Mouse (Mus musculus) CH12.LX (cell line): ENCODE measurements around the gene Rap2c. TPM values are rescaled to one million over a fixed set of nuclear protein-coding genes. Genes with fewer than 3 reads are reported as not detected.
A peak's percentile ranks its signal among the peaks of the same experiment; 100 is the strongest.

Experiments
- DNase-seq: peaks from one replicate; pipeline ENCODE4 v3.0.0-alpha.2; 2013; ENCODE audit errors: extremely low read depth
- H3K27ac ChIP-seq: 2 replicates; pipeline ENCODE4 v1.5.1; 2012; ENCODE audit warnings: low read depth, mild to moderate bottlenecking, control low read depth, moderate library complexity; ENCODE audit not compliant: insufficient read depth
- H3K27me3 ChIP-seq: replicated peaks from 2 replicates; pipeline ENCODE3; 2012; ENCODE audit warnings: inconsistent platforms
- H3K36me3 ChIP-seq, 2 experiments: replicated peaks in 1 of 2; 2 replicates each; pipeline versions ENCODE3 to v1.6.1; 2012; ENCODE audit warnings: inconsistent platforms in 1 of 2, low read length in 1 of 2, mild to moderate bottlenecking in 1 of 2, mixed read lengths in 1 of 2, moderate library complexity in 1 of 2; ENCODE audit not compliant: control insufficient read depth in 1 of 2, insufficient read depth in 1 of 2
- H3K4me1 ChIP-seq, 2 experiments: 2 replicates each; pipeline ENCODE4 v1.6.1; 2012; ENCODE audit warnings: inconsistent platforms in 1 of 2, moderate library complexity in 1 of 2; ENCODE audit not compliant: insufficient read depth in 2 of 2, control insufficient read depth in 1 of 2
- H3K4me2 ChIP-seq: 2 replicates; pipeline ENCODE4 v1.6.1; 2012; ENCODE audit warnings: low read depth, mild to moderate bottlenecking, control low read depth; ENCODE audit not compliant: poor library complexity, insufficient read depth, severe bottlenecking
- H3K4me3 ChIP-seq, 3 experiments: fragments of 150-350 bp in 1 of 3; sonication (generic) in 1 of 3; replicated peaks in 1 of 3; 2 replicates each; pipeline versions ENCODE3 to v1.5.1; 2011 to 2012; ENCODE audit warnings: low read depth in 2 of 3, low read length in 2 of 3, mild to moderate bottlenecking in 2 of 3, moderate library complexity in 2 of 3, control low read depth in 1 of 3, improper control_type of control experiment in 1 of 3, inconsistent platforms in 1 of 3, mixed read lengths in 1 of 3; ENCODE audit not compliant: poor library complexity in 1 of 3
- H3K79me2 ChIP-seq: replicated peaks from 2 replicates; pipeline ENCODE4 v1.6.1; 2012; ENCODE audit warnings: mild to moderate bottlenecking, moderate library complexity; ENCODE audit not compliant: control insufficient read depth, poor library complexity, insufficient read depth, severe bottlenecking; ENCODE audit errors: extremely low read depth
- H3K9ac ChIP-seq: 2 replicates; pipeline ENCODE4 v1.6.1; 2012; ENCODE audit warnings: low read depth, mild to moderate bottlenecking, control low read depth, moderate library complexity; ENCODE audit not compliant: insufficient read depth
- H3K9me3 ChIP-seq: replicated peaks from 2 replicates; pipeline ENCODE3; 2012; ENCODE audit warnings: low read length, inconsistent platforms, mixed read lengths
- BHLHE40 ChIP-seq: IDR thresholded peaks from 2 replicates; pipeline ENCODE4 v1.6.1; 2011; ENCODE audit warnings: mild to moderate bottlenecking, low read depth, low read length, improper control_type of control experiment
- CTCF ChIP-seq, 2 experiments: IDR thresholded peaks in 1 of 2; conservative IDR thresholded peaks in 1 of 2; 2 replicates each; pipeline ENCODE4 v1.5.1; 2011 to 2012; ENCODE audit warnings: low read depth in 2 of 2, low read length in 2 of 2, improper control_type of control experiment in 1 of 2, inconsistent platforms in 1 of 2, mild to moderate bottlenecking in 1 of 2, moderate library complexity in 1 of 2
- E2F4 ChIP-seq: IDR thresholded peaks from 2 replicates; pipeline ENCODE4 v1.6.1; 2011; ENCODE audit warnings: low read depth, low read length, improper control_type of control experiment; ENCODE audit not compliant: insufficient replicate concordance
- EP300 ChIP-seq: IDR thresholded peaks from 2 replicates; pipeline ENCODE4 v1.6.1; 2011; ENCODE audit warnings: low read length, improper control_type of control experiment
- GABPA ChIP-seq: IDR thresholded peaks from 2 replicates; pipeline ENCODE4 v1.6.1; 2012; ENCODE audit warnings: low read depth, low read length, improper control_type of control experiment, inconsistent platforms; ENCODE audit not compliant: insufficient replicate concordance
- IRF4 ChIP-seq: IDR thresholded peaks from 2 replicates; pipeline ENCODE4 v1.6.1; 2014; ENCODE audit warnings: low read depth, mild to moderate bottlenecking, inconsistent platforms, low read length, improper control_type of control experiment
- JUN ChIP-seq: IDR thresholded peaks from 2 replicates; pipeline ENCODE4 v1.6.1; 2011; ENCODE audit warnings: low read depth, mild to moderate bottlenecking, low read length, improper control_type of control experiment, moderate library complexity; ENCODE audit not compliant: insufficient read depth
- KAT2A ChIP-seq: IDR thresholded peaks from 2 replicates; pipeline ENCODE4 v1.6.1; 2012; ENCODE audit warnings: low read length, improper control_type of control experiment, inconsistent platforms; ENCODE audit not compliant: insufficient replicate concordance
- MAFK ChIP-seq: IDR thresholded peaks from 2 replicates; pipeline ENCODE4 v1.6.1; 2011; ENCODE audit warnings: low read length, improper control_type of control experiment; ENCODE audit not compliant: insufficient replicate concordance
- MAX ChIP-seq: IDR thresholded peaks from 2 replicates; pipeline ENCODE4 v1.6.1; 2011; ENCODE audit warnings: low read length, improper control_type of control experiment
- MAZ ChIP-seq: IDR thresholded peaks from 2 replicates; pipeline ENCODE4 v1.6.1; 2012; ENCODE audit warnings: low read depth, mild to moderate bottlenecking, inconsistent platforms, low read length, improper control_type of control experiment, moderate library complexity
- MXI1 ChIP-seq: IDR thresholded peaks from 2 replicates; pipeline ENCODE4 v1.6.1; 2011; ENCODE audit warnings: mild to moderate bottlenecking, low read depth, low read length, improper control_type of control experiment
- NELFE ChIP-seq: IDR thresholded peaks from 2 replicates; pipeline ENCODE4 v1.6.1; 2011; ENCODE audit warnings: low read depth, low read length, improper control_type of control experiment
- POLR2AphosphoS2 ChIP-seq: IDR thresholded peaks from 2 replicates; pipeline ENCODE4 v1.6.1; 2011; ENCODE audit warnings: low read depth, low read length, improper control_type of control experiment
- RAD21 ChIP-seq: IDR thresholded peaks from 2 replicates; pipeline ENCODE4 v1.6.1; 2011; ENCODE audit warnings: low read depth, mild to moderate bottlenecking, low read length, improper control_type of control experiment, moderate library complexity
- RCOR1 ChIP-seq: conservative IDR thresholded peaks from 2 replicates; pipeline ENCODE4 v1.6.1; 2012; ENCODE audit warnings: low read depth, mild to moderate bottlenecking, inconsistent platforms, low read length, improper control_type of control experiment
- SIN3A ChIP-seq: IDR thresholded peaks from 2 replicates; pipeline ENCODE4 v1.6.1; 2012; ENCODE audit warnings: low read length, improper control_type of control experiment, inconsistent platforms
- SMC3 ChIP-seq: IDR thresholded peaks from 2 replicates; pipeline ENCODE4 v1.6.1; 2011; ENCODE audit warnings: low read depth, low read length, improper control_type of control experiment
- TBP ChIP-seq: conservative IDR thresholded peaks from 2 replicates; pipeline ENCODE4 v1.6.1; 2011; ENCODE audit warnings: low read depth, low read length, improper control_type of control experiment
- USF1 ChIP-seq: IDR thresholded peaks from 2 replicates; pipeline ENCODE4 v1.6.1; 2014; ENCODE audit warnings: low read depth, mild to moderate bottlenecking, inconsistent platforms, low read length, improper control_type of control experiment
- ZC3H11A ChIP-seq: IDR thresholded peaks from 2 replicates; pipeline ENCODE4 v1.6.1; 2012; ENCODE audit warnings: low read depth, mild to moderate bottlenecking, inconsistent platforms, low read length, improper control_type of control experiment
- ZKSCAN1 ChIP-seq: IDR thresholded peaks from 2 replicates; pipeline ENCODE4 v1.6.1; 2012; ENCODE audit warnings: low read depth, inconsistent platforms, low read length, improper control_type of control experiment, borderline replicate concordance
- ZMIZ1 ChIP-seq: IDR thresholded peaks from 2 replicates; pipeline ENCODE4 v1.6.1; 2012; ENCODE audit warnings: low read depth, mild to moderate bottlenecking, inconsistent platforms, low read length, improper control_type of control experiment
- ZNF384 ChIP-seq: IDR thresholded peaks from 2 replicates; pipeline ENCODE4 v1.6.1; 2012; ENCODE audit warnings: low read depth, low read length, improper control_type of control experiment, inconsistent platforms
- dilution Hi-C: fragments of 300-500 bp; cut with MboI; formaldehyde crosslinking; loops from 2 replicates; pipeline ENCODE4 v1.14.3; 2020; ENCODE audit warnings: low sequenced_read_pairs; ENCODE audit not compliant: extremely low pct_unique_long_range_greater_than_20kb, extremely low pct_ligation_motif_present
- in situ Hi-C: fragments of 300-500 bp; cut with MboI; formaldehyde crosslinking; loops from 3 replicates; pipeline ENCODE4 v1.14.3; 2019; ENCODE audit warnings: low sequenced_read_pairs, low pct_ligation_motif_present, low pct_unique_long_range_greater_than_20kb, mixed read lengths
- polyA plus RNA-seq: library from polyadenylated mRNA; unstranded; fragments of >175 nt; gene quantifications from 2 replicates; pipeline ENCODE4 v1.2.1, GENCODE M21; 2012; ENCODE audit warnings: low read depth; ENCODE audit not compliant: insufficient read length
- total RNA-seq, 2 experiments: library from RNA; depleted of rRNA; stranded (reverse); fragments of 300-350 nt in 1 of 2; fragments of >200 nt in 1 of 2; gene quantifications; 2 replicates each; pipeline ENCODE4 v1.2.3; 2012 to 2014

The Rap2c gene
- total and polyA plus RNA-seq, 3 experiments: 10.0 to 31.7 (median 28.8) TPM

DNA sequence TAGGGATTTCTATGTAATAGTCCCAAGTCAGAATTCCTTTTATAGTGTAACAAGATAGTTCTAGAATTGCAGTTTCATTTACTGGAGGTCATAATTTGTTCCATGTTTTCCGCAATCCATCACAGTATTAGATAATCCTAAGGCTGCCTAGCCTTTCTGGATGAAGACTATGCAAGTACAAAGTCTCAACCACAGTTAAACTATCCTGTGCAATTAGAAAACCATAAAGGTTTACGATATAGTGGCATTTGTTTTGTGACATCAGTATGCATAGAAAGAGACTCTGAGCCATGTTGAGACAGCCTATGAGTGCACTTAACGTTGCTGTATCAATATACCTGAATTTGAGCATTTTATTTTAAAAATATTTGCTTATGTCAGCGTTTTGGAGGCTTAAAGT is 42.4 kb upstream of the Rap2c start:
- TF ChIP-seq MAFK: peak; percentile 47; the same call in 1 of the 2 replicates
- TF ChIP-seq E2F4: no peak
- Histone ChIP-seq H3K9me3 (no peaks in the 10 kb centered on the region), H3K36me3 (no peaks in the 10 kb centered on the region), H3K4me2 (no peak overlapping the region), H3K9ac (no peak overlapping the region), H3K4me1 (no peaks in the 10 kb centered on the region), H3K27me3 (no peaks in the 10 kb centered on the region), H3K27ac (no peak overlapping the region), H3K4me3 (no peak overlapping the region), H3K79me2 (no peaks in the 10 kb centered on the region)
- no peak for DNase-seq
- in situ Hi-C loops (no loop called here), dilution Hi-C loops (no loop called here)

DNA sequence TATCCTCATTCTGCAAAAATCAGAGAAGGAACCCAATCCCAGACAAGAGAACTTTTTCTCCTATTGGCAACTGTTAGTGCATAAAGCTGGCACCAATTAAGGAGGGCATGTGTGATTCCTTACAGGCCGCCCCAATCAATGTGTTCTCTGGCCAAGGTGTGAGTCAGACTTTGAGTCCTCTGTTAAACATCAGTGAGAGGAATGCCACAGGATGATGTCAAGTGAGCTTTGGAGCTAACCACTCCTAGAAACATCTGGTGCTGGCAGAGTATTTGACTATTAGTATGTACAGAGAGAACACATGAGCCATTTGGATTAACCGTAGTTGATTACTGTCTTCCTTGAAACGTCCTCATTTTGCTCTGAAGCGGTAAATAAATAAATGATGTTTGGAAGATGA is 40.9 kb upstream of the Rap2c start:
- H3K4me1 ChIP-seq: no peaks in the 10 kb centered on the region
- no peak for DNase-seq
- TF ChIP-seq SIN3A (no peak), EP300 (no peak), E2F4 (no peak), USF1 (no peak), ZC3H11A (no peak), BHLHE40 (no peak), CTCF (conservative IDR thresholded peaks at IDR 0.05 in 1 of 2, IDR thresholded peaks at IDR 0.05 in 1 of 2; ENCODE audit: low read depth in 2 of 2, low read length in 2 of 2) (no peak)
- no peak overlapping the region for H3K27ac ChIP-seq
- no peak overlapping the region for H3K4me2 ChIP-seq
- dilution Hi-C loops (no loop called here), in situ Hi-C loops (no loop called here)
- H3K9ac ChIP-seq: no peak overlapping the region
- no peaks in the 10 kb centered on the region for H3K79me2 ChIP-seq
- H3K4me3 ChIP-seq: no peak overlapping the region
- H3K36me3 ChIP-seq: no peaks in the 10 kb centered on the region
- no peaks in the 10 kb centered on the region for H3K27me3 ChIP-seq
- no peaks in the 10 kb centered on the region for H3K9me3 ChIP-seq

DNA sequence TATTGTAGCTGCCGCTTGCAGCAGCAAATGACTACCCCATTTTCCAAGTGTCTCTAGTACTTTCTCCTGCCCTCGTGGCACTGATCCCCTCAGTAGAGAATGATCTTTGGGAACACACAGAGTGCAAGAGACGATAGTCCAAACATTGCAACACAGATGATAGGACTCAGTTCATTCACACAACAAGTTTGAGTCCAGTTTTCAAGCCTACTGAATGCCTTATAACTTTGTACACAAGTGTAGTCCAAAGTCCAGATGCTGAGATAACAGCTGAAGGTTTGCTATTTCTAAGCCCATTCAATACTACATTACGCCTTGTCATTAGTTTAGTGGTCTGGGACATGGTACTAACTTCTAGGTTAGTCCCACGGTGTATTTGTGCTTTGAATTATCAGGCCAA is 40.5 kb upstream of the Rap2c start:
- Histone ChIP-seq H3K4me1 (no peaks in the 10 kb centered on the region), H3K4me3 (no peak overlapping the region)
- in situ Hi-C loops (no loop called here), dilution Hi-C loops (no loop called here)
- TF ChIP-seq ZC3H11A: no peak
- no peak for TF ChIP-seq KAT2A
- TF ChIP-seq MXI1: no peak
- no peak for TF ChIP-seq E2F4
- TF ChIP-seq GABPA: no peak
- no peak for TF ChIP-seq JUN
- TF ChIP-seq IRF4: no peak
- TF ChIP-seq RCOR1: no peak
- no peak for TF ChIP-seq ZNF384
- TF ChIP-seq NELFE: no peak
- TF ChIP-seq TBP: no peak
- TF ChIP-seq MAX: no peak
- no peak for TF ChIP-seq USF1
- TF ChIP-seq SMC3: no peak
- no peak for TF ChIP-seq ZMIZ1
- no peak for TF ChIP-seq POLR2AphosphoS2
- no peak for TF ChIP-seq RAD21
- no peak for TF ChIP-seq MAZ
- TF ChIP-seq SIN3A: no peak
- TF ChIP-seq ZKSCAN1: no peak
- TF ChIP-seq, all 38 proteins: peak for 0
- Histone ChIP-seq H3K9me3 (no peaks in the 10 kb centered on the region), H3K79me2 (no peaks in the 10 kb centered on the region), H3K27me3 (no peaks in the 10 kb centered on the region), H3K27ac (no peak overlapping the region), H3K9ac (no peak overlapping the region), H3K36me3 (no peaks in the 10 kb centered on the region), H3K4me2 (no peak overlapping the region)
- DNase-seq: no peak
